Mouse (Mus musculus) CH12.LX (cell line): ENCODE data around the gene Tut1. TPM values are rescaled to one million over a fixed set of nuclear protein-coding genes. Genes with fewer than 3 reads are reported as not detected.

ENCODE experiments used
- DNase-seq: peaks from one replicate; pipeline ENCODE4 v3.0.0-alpha.2; 2013; ENCODE audit errors: extremely low read depth
- H3K27ac ChIP-seq: 2 replicates; pipeline ENCODE4 v1.5.1; 2012; ENCODE audit warnings: low read depth, mild to moderate bottlenecking, control low read depth, moderate library complexity; ENCODE audit not compliant: insufficient read depth
- H3K27me3 ChIP-seq: replicated peaks from 2 replicates; pipeline ENCODE3; 2012; ENCODE audit warnings: inconsistent platforms
- H3K36me3 ChIP-seq, 2 experiments: replicated peaks in 1 of 2; 2 replicates each; pipeline versions ENCODE3 to v1.6.1; 2012; ENCODE audit warnings: inconsistent platforms in 1 of 2, low read length in 1 of 2, mild to moderate bottlenecking in 1 of 2, mixed read lengths in 1 of 2, moderate library complexity in 1 of 2; ENCODE audit not compliant: control insufficient read depth in 1 of 2, insufficient read depth in 1 of 2
- H3K4me1 ChIP-seq, 2 experiments: 2 replicates each; pipeline ENCODE4 v1.6.1; 2012; ENCODE audit warnings: inconsistent platforms in 1 of 2, moderate library complexity in 1 of 2; ENCODE audit not compliant: insufficient read depth in 2 of 2, control insufficient read depth in 1 of 2
- H3K4me2 ChIP-seq: 2 replicates; pipeline ENCODE4 v1.6.1; 2012; ENCODE audit warnings: low read depth, mild to moderate bottlenecking, control low read depth; ENCODE audit not compliant: poor library complexity, insufficient read depth, severe bottlenecking
- H3K4me3 ChIP-seq, 3 experiments: fragments of 150-350 bp in 1 of 3; sonication (generic) in 1 of 3; replicated peaks in 1 of 3; 2 replicates each; pipeline versions ENCODE3 to v1.5.1; 2011 to 2012; ENCODE audit warnings: low read depth in 2 of 3, low read length in 2 of 3, mild to moderate bottlenecking in 2 of 3, moderate library complexity in 2 of 3, control low read depth in 1 of 3, improper control_type of control experiment in 1 of 3, inconsistent platforms in 1 of 3, mixed read lengths in 1 of 3; ENCODE audit not compliant: poor library complexity in 1 of 3
- H3K79me2 ChIP-seq: replicated peaks from 2 replicates; pipeline ENCODE4 v1.6.1; 2012; ENCODE audit warnings: mild to moderate bottlenecking, moderate library complexity; ENCODE audit not compliant: control insufficient read depth, poor library complexity, insufficient read depth, severe bottlenecking; ENCODE audit errors: extremely low read depth
- H3K9ac ChIP-seq: 2 replicates; pipeline ENCODE4 v1.6.1; 2012; ENCODE audit warnings: low read depth, mild to moderate bottlenecking, control low read depth, moderate library complexity; ENCODE audit not compliant: insufficient read depth
- H3K9me3 ChIP-seq: replicated peaks from 2 replicates; pipeline ENCODE3; 2012; ENCODE audit warnings: low read length, inconsistent platforms, mixed read lengths
- BHLHE40 ChIP-seq: IDR thresholded peaks from 2 replicates; pipeline ENCODE4 v1.6.1; 2011; ENCODE audit warnings: mild to moderate bottlenecking, low read depth, low read length, improper control_type of control experiment
- CHD1 ChIP-seq: IDR thresholded peaks from 2 replicates; pipeline ENCODE4 v1.6.1; 2012; ENCODE audit warnings: low read depth, low read length, improper control_type of control experiment, inconsistent platforms
- CHD2 ChIP-seq: IDR thresholded peaks from 2 replicates; pipeline ENCODE4 v1.6.1; 2011; ENCODE audit warnings: low read length, improper control_type of control experiment
- CTCF ChIP-seq, 2 experiments: IDR thresholded peaks in 1 of 2; conservative IDR thresholded peaks in 1 of 2; 2 replicates each; pipeline ENCODE4 v1.5.1; 2011 to 2012; ENCODE audit warnings: low read depth in 2 of 2, low read length in 2 of 2, improper control_type of control experiment in 1 of 2, inconsistent platforms in 1 of 2, mild to moderate bottlenecking in 1 of 2, moderate library complexity in 1 of 2
- E2F4 ChIP-seq: IDR thresholded peaks from 2 replicates; pipeline ENCODE4 v1.6.1; 2011; ENCODE audit warnings: low read depth, low read length, improper control_type of control experiment; ENCODE audit not compliant: insufficient replicate concordance
- ELF1 ChIP-seq: IDR thresholded peaks from 2 replicates; pipeline ENCODE4 v1.6.1; 2014; ENCODE audit warnings: low read depth, mild to moderate bottlenecking, inconsistent platforms, low read length, improper control_type of control experiment
- EP300 ChIP-seq: IDR thresholded peaks from 2 replicates; pipeline ENCODE4 v1.6.1; 2011; ENCODE audit warnings: low read length, improper control_type of control experiment
- ETS1 ChIP-seq: conservative IDR thresholded peaks from 2 replicates; pipeline ENCODE4 v1.6.1; 2012; ENCODE audit warnings: low read depth, mild to moderate bottlenecking, inconsistent platforms, low read length, improper control_type of control experiment, moderate library complexity
- HCFC1 ChIP-seq: IDR thresholded peaks from 2 replicates; pipeline ENCODE4 v1.6.1; 2012; ENCODE audit warnings: low read depth, mild to moderate bottlenecking, inconsistent platforms, low read length, improper control_type of control experiment
- IRF4 ChIP-seq: IDR thresholded peaks from 2 replicates; pipeline ENCODE4 v1.6.1; 2014; ENCODE audit warnings: low read depth, mild to moderate bottlenecking, inconsistent platforms, low read length, improper control_type of control experiment
- JUN ChIP-seq: IDR thresholded peaks from 2 replicates; pipeline ENCODE4 v1.6.1; 2011; ENCODE audit warnings: low read depth, mild to moderate bottlenecking, low read length, improper control_type of control experiment, moderate library complexity; ENCODE audit not compliant: insufficient read depth
- MAFK ChIP-seq: IDR thresholded peaks from 2 replicates; pipeline ENCODE4 v1.6.1; 2011; ENCODE audit warnings: low read length, improper control_type of control experiment; ENCODE audit not compliant: insufficient replicate concordance
- MAZ ChIP-seq: IDR thresholded peaks from 2 replicates; pipeline ENCODE4 v1.6.1; 2012; ENCODE audit warnings: low read depth, mild to moderate bottlenecking, inconsistent platforms, low read length, improper control_type of control experiment, moderate library complexity
- MXI1 ChIP-seq: IDR thresholded peaks from 2 replicates; pipeline ENCODE4 v1.6.1; 2011; ENCODE audit warnings: mild to moderate bottlenecking, low read depth, low read length, improper control_type of control experiment
- MYC ChIP-seq: IDR thresholded peaks from 2 replicates; pipeline ENCODE4 v1.6.1; 2011; ENCODE audit warnings: low read depth, mild to moderate bottlenecking, improper control_type of control experiment, low read length
- NELFE ChIP-seq: IDR thresholded peaks from 2 replicates; pipeline ENCODE4 v1.6.1; 2011; ENCODE audit warnings: low read depth, low read length, improper control_type of control experiment
- NRF1 ChIP-seq: IDR thresholded peaks from 2 replicates; pipeline ENCODE4 v1.6.1; 2014; ENCODE audit warnings: low read depth, mild to moderate bottlenecking, inconsistent platforms, low read length, improper control_type of control experiment, moderate library complexity
- POLR2A ChIP-seq: IDR thresholded peaks from 2 replicates; pipeline ENCODE4 v1.6.1; 2011; ENCODE audit warnings: low read depth, mild to moderate bottlenecking, improper control_type of control experiment, low read length
- POLR2AphosphoS2 ChIP-seq: IDR thresholded peaks from 2 replicates; pipeline ENCODE4 v1.6.1; 2011; ENCODE audit warnings: low read depth, low read length, improper control_type of control experiment
- RAD21 ChIP-seq: IDR thresholded peaks from 2 replicates; pipeline ENCODE4 v1.6.1; 2011; ENCODE audit warnings: low read depth, mild to moderate bottlenecking, low read length, improper control_type of control experiment, moderate library complexity
- SIN3A ChIP-seq: IDR thresholded peaks from 2 replicates; pipeline ENCODE4 v1.6.1; 2012; ENCODE audit warnings: low read length, improper control_type of control experiment, inconsistent platforms
- UBTF ChIP-seq: IDR thresholded peaks from 2 replicates; pipeline ENCODE4 v1.6.1; 2012; ENCODE audit warnings: low read depth, mild to moderate bottlenecking, inconsistent platforms, low read length, improper control_type of control experiment, moderate library complexity
- USF1 ChIP-seq: IDR thresholded peaks from 2 replicates; pipeline ENCODE4 v1.6.1; 2014; ENCODE audit warnings: low read depth, mild to moderate bottlenecking, inconsistent platforms, low read length, improper control_type of control experiment
- USF2 ChIP-seq: conservative IDR thresholded peaks from 2 replicates; pipeline ENCODE4 v1.6.1; 2011; ENCODE audit warnings: low read depth, low read length, improper control_type of control experiment
- dilution Hi-C: fragments of 300-500 bp; cut with MboI; formaldehyde crosslinking; loops from 2 replicates; pipeline ENCODE4 v1.14.3; 2020; ENCODE audit warnings: low sequenced_read_pairs; ENCODE audit not compliant: extremely low pct_unique_long_range_greater_than_20kb, extremely low pct_ligation_motif_present
- in situ Hi-C: fragments of 300-500 bp; cut with MboI; formaldehyde crosslinking; loops from 3 replicates; pipeline ENCODE4 v1.14.3; 2019; ENCODE audit warnings: low sequenced_read_pairs, low pct_ligation_motif_present, low pct_unique_long_range_greater_than_20kb, mixed read lengths
- polyA plus RNA-seq: library from polyadenylated mRNA; unstranded; fragments of >175 nt; gene quantifications from 2 replicates; pipeline ENCODE4 v1.2.1, GENCODE M21; 2012; ENCODE audit warnings: low read depth; ENCODE audit not compliant: insufficient read length
- total RNA-seq, 2 experiments: library from RNA; depleted of rRNA; stranded (reverse); fragments of 300-350 nt in 1 of 2; fragments of >200 nt in 1 of 2; gene quantifications; 2 replicates each; pipeline ENCODE4 v1.2.3; 2012 to 2014

Gene Tut1
- total and polyA plus RNA-seq, 3 experiments, result 40.4 to 54.9 (median 47.7) TPM

DNA sequence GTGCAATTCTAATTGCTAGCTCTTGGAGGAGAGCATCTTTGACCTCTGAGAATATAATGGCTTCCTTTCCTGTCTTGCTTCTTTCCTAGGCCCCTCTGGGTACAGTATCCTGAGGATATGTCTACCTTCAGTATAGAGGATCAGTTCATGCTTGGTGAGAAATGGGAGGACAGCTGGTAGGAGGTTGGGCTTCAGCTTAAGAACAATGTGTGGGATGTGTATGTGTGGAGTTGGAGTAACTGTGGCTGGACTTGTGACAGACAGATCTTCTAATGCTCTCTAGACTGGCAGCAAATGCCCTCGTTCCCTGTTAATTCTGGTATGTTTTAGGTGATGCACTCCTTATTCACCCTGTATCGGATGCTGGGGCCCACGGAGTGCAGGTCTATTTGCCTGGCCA lies 39.4 kb upstream of the Tut1 start:
- DNase-seq, result no peak
- Histone ChIP-seq H3K4me1 (no peaks in the 10 kb centered on the region), H3K4me2 (no peak overlapping the region), H3K27me3 (no peaks in the 10 kb centered on the region), H3K36me3 (peaks cover 74 to 80% of the 10 kb centered on the region in 2 experiments), H3K4me3 (no peak overlapping the region), H3K9ac (no peak overlapping the region), H3K27ac (no peak overlapping the region), H3K9me3 (no peaks in the 10 kb centered on the region), H3K79me2 (no peaks in the 10 kb centered on the region)
- in situ Hi-C loops (no loop called here), dilution Hi-C loops (no loop called here)
- TF ChIP-seq MXI1 (no peak), UBTF (no peak), USF2 (no peak), POLR2AphosphoS2 (no peak), USF1 (no peak), HCFC1 (no peak), SIN3A (no peak), JUN (no peak), CHD1 (no peak), CHD2 (no peak), E2F4 (no peak)

DNA sequence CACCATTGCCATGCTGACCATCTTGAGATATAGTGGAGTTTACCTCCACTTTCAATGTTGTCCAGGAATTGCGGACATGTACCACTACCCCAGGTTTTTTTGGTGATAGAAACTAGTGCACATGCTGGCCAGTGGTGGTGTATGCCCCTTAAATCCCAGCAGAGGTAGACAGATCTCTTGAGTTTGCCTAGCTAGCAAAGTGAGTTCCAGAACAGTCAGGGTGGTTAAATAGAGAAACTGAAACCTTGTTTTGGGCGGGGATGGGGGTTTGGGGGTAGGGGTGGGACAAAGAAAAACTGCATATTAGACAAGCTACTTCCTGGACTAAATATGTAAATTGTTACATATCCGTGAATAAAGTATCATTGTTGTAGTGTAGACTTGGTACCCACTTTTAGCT lies 34.6 kb upstream of the Tut1 start:
- TF ChIP-seq IRF4 (peak; percentile 67), MAFK (0 out of 2 replicates have a peak, but pooled peaks have one; percentile 52), ETS1 (peak; percentile 45; the same call in 1 of the 2 replicates), POLR2AphosphoS2 (no peak), MAZ (0 out of 2 replicates have a peak, but pooled peaks have one; percentile 19), POLR2A (peak; percentile 55), NELFE (peak; percentile 31; the same call in 1 of the 2 replicates), CTCF (conservative IDR thresholded peaks at IDR 0.05 in 1 of 2, IDR thresholded peaks at IDR 0.05 in 1 of 2; ENCODE audit: low read depth in 2 of 2, low read length in 2 of 2) (0 out of 4 replicates have a peak, but pooled peaks of 1 of the 2 experiments have one; percentile 24), NRF1 (no peak), MYC (0 out of 2 replicates have a peak, but pooled peaks have one; percentile 37), ELF1 (peak; percentile 41; the same call in 1 of the 2 replicates), EP300 (0 out of 2 replicates have a peak, but pooled peaks have one; percentile 27), BHLHE40 (no peak), RAD21 (peak; percentile 11), HCFC1 (no peak; the same call in 1 of the 2 replicates), MXI1 (peak; percentile 41; the same call in 1 of the 2 replicates), CHD2 (no peak)
- H3K79me2 ChIP-seq, result peaks cover 19% of the 10 kb centered on the region
- peak overlapping the region; percentile 17 to 81 (median 46) for H3K4me3 ChIP-seq
- peaks cover 31 to 47% of the 10 kb centered on the region in 2 experiments for H3K36me3 ChIP-seq
- peaks cover 0 to 18% of the 10 kb centered on the region in 2 experiments; a peak in 2 of 4 replicates for H3K4me1 ChIP-seq
- H3K27ac ChIP-seq, result peak overlapping the region; percentile 96
- H3K9ac ChIP-seq, result peak overlapping the region; percentile 96
- in situ Hi-C loops (no loop called here), dilution Hi-C loops (no loop called here)
- H3K9me3 ChIP-seq, result no peaks in the 10 kb centered on the region
- H3K27me3 ChIP-seq, result no peaks in the 10 kb centered on the region
- H3K4me2 ChIP-seq, result peak overlapping the region; percentile 93
- peak; percentile 61 for DNase-seq
